Mouse (Mus musculus): ENCODE data around the gene Ing5. TPM values are rescaled to one million over a fixed set of nuclear protein-coding genes. Genes with fewer than 3 reads are reported as not detected.
A peak's percentile ranks its signal among the peaks of the same experiment; 100 is the strongest.
"Not testable (repeated sequence)": the region's sequence is repeated elsewhere in the genome, so short reads cannot be mapped to it uniquely, and the experiment has no call there.

The Ing5 gene
- polyA plus RNA-seq, 1 experiment from 2014 or later: 20.9 TPM

DNA sequence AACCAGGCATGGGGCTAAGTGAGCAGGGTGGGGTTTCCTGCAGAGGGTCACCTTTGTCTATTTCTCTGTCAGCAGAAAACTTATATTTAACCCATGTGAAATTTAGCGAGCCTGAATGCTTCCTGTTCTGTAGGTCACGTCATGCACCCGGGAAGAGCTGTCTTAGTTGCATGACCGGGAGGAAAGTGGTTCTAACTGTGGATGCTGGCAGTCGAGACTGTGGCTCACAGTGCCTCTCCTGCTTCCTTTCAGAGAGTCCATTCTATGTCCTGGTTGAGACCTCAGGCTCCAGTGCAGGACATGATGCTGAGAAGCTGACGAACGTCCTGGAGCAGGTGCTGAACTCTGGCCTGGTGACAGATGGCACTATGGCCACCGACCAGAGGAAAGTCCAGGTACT is 34.8 kb downstream of the Ing5 start:
- not testable (repeated sequence) for H3K4me2 ChIP-seq; H3K27ac ChIP-seq; H3K36me3 ChIP-seq (replicated peaks); H3K9me3 ChIP-seq; H3K27me3 ChIP-seq; ATAC-seq (ENCODE audit: low FRiP score); H3K9ac ChIP-seq; H3K4me1 ChIP-seq; H3K4me3 ChIP-seq (replicated peaks)
- WGBS: 96% methylated on average over 8 of the region's 8 CpGs

DNA sequence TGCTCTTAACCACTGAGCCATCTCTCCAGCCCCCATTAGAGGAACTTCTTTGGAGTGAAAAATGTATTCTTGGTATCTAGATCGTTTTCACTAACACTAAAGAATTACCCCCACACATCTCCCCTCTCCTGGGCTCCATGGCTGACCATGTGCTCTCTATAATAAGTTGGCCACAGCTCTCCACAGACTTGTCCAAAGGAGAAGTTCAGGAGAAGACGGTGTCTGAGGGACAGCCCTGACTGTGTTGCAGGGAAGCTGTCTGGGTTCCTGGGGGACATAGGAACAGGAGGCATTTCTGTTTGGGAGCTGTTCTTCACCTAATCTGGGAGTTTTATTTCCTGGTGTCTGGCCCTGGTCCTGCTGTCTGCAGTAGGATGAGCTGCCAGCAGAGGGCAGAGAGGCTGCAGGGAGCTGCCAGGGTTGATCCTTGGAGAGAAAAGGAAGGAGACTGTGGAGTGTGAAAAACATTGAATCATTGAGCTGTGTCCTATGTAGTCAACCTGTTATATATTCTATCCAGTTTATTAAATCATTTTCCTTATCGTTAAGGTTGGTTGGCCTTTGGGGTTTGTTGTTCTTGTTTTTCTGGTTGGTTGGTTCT is 42.1 kb downstream of the Ing5 start:
- H3K4me1 ChIP-seq; H3K4me3 ChIP-seq (replicated peaks); H3K27me3 ChIP-seq; H3K36me3 ChIP-seq (replicated peaks); H3K4me2 ChIP-seq; H3K27ac ChIP-seq; H3K9me3 ChIP-seq; H3K9ac ChIP-seq: not testable (repeated sequence)
- WGBS: 72% methylated on average over 2 of the region's 3 CpGs
- ATAC-seq (ENCODE audit: low FRiP score): peak; percentile 30; the same call in 1 of the 2 replicates

DNA sequence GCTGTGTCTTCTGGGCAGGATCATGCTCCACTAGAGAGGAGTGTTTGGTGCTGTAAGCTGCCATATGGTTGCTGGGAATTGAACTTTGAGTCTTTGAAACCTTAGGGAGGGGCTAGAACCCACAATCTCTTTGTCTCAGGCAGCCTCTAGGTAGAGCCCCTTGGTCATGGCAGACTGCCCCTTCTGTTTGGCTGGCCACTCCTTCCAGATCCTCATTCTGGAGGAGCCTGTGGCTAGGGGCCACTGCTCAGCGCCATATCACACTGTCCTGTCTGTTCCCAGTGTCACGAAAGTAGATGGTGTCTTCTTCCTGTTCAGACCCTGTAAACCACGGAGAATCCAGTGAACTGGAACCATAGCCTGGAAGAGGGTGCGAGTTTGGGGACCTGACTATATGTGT is 52.0 kb downstream of the Ing5 start:
- ATAC-seq (ENCODE audit: low FRiP score); H3K27ac ChIP-seq; H3K36me3 ChIP-seq (replicated peaks); H3K9me3 ChIP-seq; H3K4me2 ChIP-seq; H3K27me3 ChIP-seq; H3K9ac ChIP-seq; H3K4me1 ChIP-seq; H3K4me3 ChIP-seq (replicated peaks): not testable (repeated sequence)
- 88% methylated on average over 4 of the region's 4 CpGs for WGBS

DNA sequence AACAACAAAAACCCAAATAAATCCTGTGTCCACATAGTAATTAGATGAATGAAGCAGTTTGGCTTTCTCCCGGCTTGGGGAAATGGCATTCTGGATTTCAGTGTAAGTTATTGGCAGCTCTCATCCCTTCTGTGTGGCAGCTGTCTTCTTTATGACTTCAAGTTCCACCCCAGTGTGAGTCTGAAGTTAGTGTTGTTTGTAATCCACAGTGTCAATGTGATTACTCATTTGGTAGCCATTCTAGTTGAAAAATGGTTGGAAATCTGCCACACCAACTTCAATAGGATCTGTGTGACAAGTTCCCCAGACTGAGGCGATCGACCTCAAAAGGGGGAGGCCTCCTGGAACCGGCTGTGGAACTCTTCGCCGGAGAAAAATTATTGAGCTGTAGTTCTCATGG is 53.6 kb downstream of the Ing5 start:
- Histone ChIP-seq H3K4me1 (no peaks in the 10 kb centered on the region), H3K27me3 (no peaks in the 10 kb centered on the region), H3K4me2 (no peak overlapping the region), H3K36me3 (replicated peaks) (no peaks in the 10 kb centered on the region), H3K4me3 (replicated peaks) (no peak overlapping the region), H3K9me3 (no peaks in the 10 kb centered on the region), H3K27ac (no peak overlapping the region), H3K9ac (no peak overlapping the region)
- no peak for ATAC-seq (ENCODE audit: low FRiP score)
- WGBS: 84% methylated on average over 6 of the region's 6 CpGs

DNA sequence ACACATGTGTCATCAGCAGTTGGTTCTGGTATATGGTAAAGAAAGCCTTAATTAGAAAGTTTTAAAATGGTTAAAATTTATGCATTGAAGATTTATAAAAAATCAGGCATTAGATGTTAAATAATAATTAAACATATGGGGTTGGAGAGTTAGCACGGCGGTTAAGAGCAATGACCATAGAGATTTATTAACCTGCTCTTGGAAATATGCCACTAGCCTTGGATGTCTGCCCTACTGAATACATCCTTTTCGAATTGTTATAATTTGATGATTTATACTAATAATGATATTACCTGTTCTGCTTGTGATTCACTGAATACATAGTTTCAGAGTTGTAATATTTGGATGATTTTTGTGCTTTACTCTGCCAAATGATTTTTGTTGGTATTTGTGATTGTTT is 54.2 kb downstream of the Ing5 start:
- Histone ChIP-seq H3K4me2 (no peak overlapping the region), H3K4me1 (no peaks in the 10 kb centered on the region), H3K27ac (no peak overlapping the region), H3K27me3 (no peaks in the 10 kb centered on the region), H3K36me3 (replicated peaks) (no peaks in the 10 kb centered on the region), H3K9me3 (no peaks in the 10 kb centered on the region), H3K9ac (no peak overlapping the region), H3K4me3 (replicated peaks) (no peak overlapping the region)
- 90% methylated on average over 3 of the region's 3 CpGs for WGBS
- ATAC-seq (ENCODE audit: low FRiP score): no peak

DNA sequence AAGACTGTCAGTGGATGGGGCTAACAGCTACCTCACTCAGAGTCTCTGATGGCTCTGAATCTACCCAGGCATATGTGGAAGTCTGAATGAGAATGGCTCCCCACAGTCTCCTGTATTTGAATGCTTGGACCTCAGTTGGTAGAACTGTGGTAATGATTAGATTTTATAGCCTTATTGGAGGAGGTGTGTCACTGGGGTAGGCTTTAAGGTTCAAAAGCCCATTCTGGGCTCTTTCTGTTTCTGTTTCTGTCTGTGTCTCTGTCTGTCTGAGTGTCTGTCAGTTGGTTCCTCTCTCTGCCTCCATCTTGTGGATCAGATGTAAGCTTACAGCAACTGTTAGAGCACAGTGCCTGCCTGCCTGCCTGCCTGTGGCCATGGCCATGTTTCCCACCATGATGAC is 55.9 kb downstream of the Ing5 start:
- H3K9ac ChIP-seq: no peak overlapping the region
- H3K4me2 ChIP-seq: no peak overlapping the region
- no peaks in the 10 kb centered on the region for H3K9me3 ChIP-seq
- H3K4me1 ChIP-seq: no peaks in the 10 kb centered on the region
- H3K27ac ChIP-seq: no peak overlapping the region
- no peaks in the 10 kb centered on the region for H3K36me3 ChIP-seq (replicated peaks)
- H3K4me3 ChIP-seq (replicated peaks): no peak overlapping the region
- H3K27me3 ChIP-seq: no peaks in the 10 kb centered on the region
- no peak for ATAC-seq (ENCODE audit: low FRiP score)

DNA sequence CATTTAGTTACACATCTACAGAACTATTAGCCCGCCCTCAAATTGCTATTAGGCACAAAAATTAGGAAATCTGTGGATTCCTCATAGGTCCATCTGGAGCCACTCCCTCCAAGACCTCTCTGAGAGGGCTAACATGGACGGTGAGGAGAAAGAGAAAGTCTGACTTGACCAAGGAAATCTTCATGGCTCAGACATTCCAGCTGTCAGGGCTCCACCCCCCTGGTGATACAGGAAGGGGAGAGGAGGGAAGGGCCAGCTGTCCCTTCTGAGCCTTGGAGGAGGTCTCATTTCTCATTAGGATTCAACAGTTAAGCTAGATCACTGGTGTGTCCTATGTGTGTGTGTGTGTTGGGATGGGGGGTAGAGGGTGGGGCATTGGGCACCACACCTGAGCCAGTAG is 57.3 kb downstream of the Ing5 start, which contains the start of gene Gal3st2:
Gene Gal3st2, plus strand, starts transcription at position 259 of the 400 bp plus-strand sequence.
- H3K4me3 ChIP-seq (replicated peaks); H3K36me3 ChIP-seq (replicated peaks); H3K27ac ChIP-seq; H3K9me3 ChIP-seq; H3K27me3 ChIP-seq; ATAC-seq (ENCODE audit: low FRiP score); H3K4me1 ChIP-seq; H3K9ac ChIP-seq; H3K4me2 ChIP-seq: not testable (repeated sequence)
- WGBS: 82% methylated on average over 2 of the region's 2 CpGs

Other genes with a start within 250 kb of the Ing5 start
- gene Stk25, start 145.3 kb upstream of the Ing5 start, polyA plus RNA-seq (2016; fragmentation: Nextera tagmentation; extraction: Ambion mirVana): 202 and 216 TPM in 2 replicates
- 50.8 and 57.6 TPM in 2 replicates for gene Bok, start 118.3 kb upstream of the Ing5 start, polyA plus RNA-seq (2016; fragmentation: Nextera tagmentation; extraction: Ambion mirVana)
- gene Atg4b, start 52.5 kb upstream of the Ing5 start, polyA plus RNA-seq (2016; fragmentation: Nextera tagmentation; extraction: Ambion mirVana): 102 and 113 TPM in 2 replicates
- gene Thap4, start 49.1 kb upstream of the Ing5 start, polyA plus RNA-seq (2016; fragmentation: Nextera tagmentation; extraction: Ambion mirVana): 35.9 and 36.7 TPM in 2 replicates
- gene Dtymk, start 2.0 kb upstream of the Ing5 start, polyA plus RNA-seq (2016; fragmentation: Nextera tagmentation; extraction: Ambion mirVana): 241 and 246 TPM in 2 replicates
- gene D2hgdh, start 20.9 kb downstream of the Ing5 start, polyA plus RNA-seq (2016; fragmentation: Nextera tagmentation; extraction: Ambion mirVana): 13.2 and 13.9 TPM in 2 replicates
- not detected in 2 replicates for gene Gal3st2, start 57.3 kb downstream of the Ing5 start, polyA plus RNA-seq (2016; fragmentation: Nextera tagmentation; extraction: Ambion mirVana)
- gene Gal3st2b, start 114.3 kb downstream of the Ing5 start, polyA plus RNA-seq (2016; fragmentation: Nextera tagmentation; extraction: Ambion mirVana): 0.10 TPM in 1 of 2 replicates, not detected in the other
- not detected in 2 replicates for gene Gal3st2c, start 186.5 kb downstream of the Ing5 start, polyA plus RNA-seq (2016; fragmentation: Nextera tagmentation; extraction: Ambion mirVana)
- not detected in 2 replicates for gene Neu4, start 216.5 kb downstream of the Ing5 start, polyA plus RNA-seq (2016; fragmentation: Nextera tagmentation; extraction: Ambion mirVana)
- 0.09 TPM in 1 of 2 replicates, not detected in the other for gene Pdcd1, start 248.6 kb downstream of the Ing5 start, polyA plus RNA-seq (2016; fragmentation: Nextera tagmentation; extraction: Ambion mirVana)

All from forebrain, embryonic 12.5 days (tissue).